ENCODE assay signal across 9 mouse cellular contexts in genomic region chrX:57674955-57675354, GRCm38 (mm10).
DNase-seq lines count a peak whose midpoint lies in the region; ATAC-seq lines count a peak whose summit lies in the region.
"Had no signal": no experiment of that assay in that cellular context is flagged by ENCODE, and none has a peak within 500 bp of the region (broad histone marks: within the 10 kb centered on the region; RNA-seq: fewer than 3 reads in every experiment).

No protein-coding gene starts in this region.

- H3K4me1 ChIP-seq in midbrain, embryonic 11.5 days (ENCODE audit: control insufficient read depth, insufficient read depth, low read length), result no peaks in the 10 kb centered on the region
- H3K4me1 ChIP-seq in midbrain, embryonic 15.5 days, result no peaks in the 10 kb centered on the region
- H3K4me1 ChIP-seq in hindbrain, embryonic 14.5 days (replicated peaks; ENCODE audit: control insufficient read depth, insufficient read depth, low read length), result no peaks in the 10 kb centered on the region
- no peaks in the 10 kb centered on the region for H3K4me1 ChIP-seq in neural tube, embryonic 11.5 days (ENCODE audit: control insufficient read depth, insufficient read depth, low read length)
- H3K4me1 ChIP-seq: neural tube, embryonic 12.5 days had no signal

- H3K4me2 ChIP-seq in midbrain, embryonic 11.5 days, result no peak overlapping the region
- H3K4me2 ChIP-seq in midbrain, embryonic 15.5 days, result no peak overlapping the region
- no peak overlapping the region for H3K4me2 ChIP-seq in hindbrain, embryonic 14.5 days (replicated peaks)
- no peak overlapping the region for H3K4me2 ChIP-seq in neural tube, embryonic 11.5 days (ENCODE audit: low read depth)
- H3K4me2 ChIP-seq: neural tube, embryonic 12.5 days had no signal

- 18% methylated on average over 6 of the region's 6 CpGs for WGBS in midbrain, embryonic 11.5 days
- 27% methylated on average over 6 of the region's 6 CpGs for WGBS in midbrain, embryonic 15.5 days
- 22% methylated on average over 6 of the region's 6 CpGs for WGBS in hindbrain, embryonic 14.5 days
- WGBS in neural tube, embryonic 11.5 days, result 18% methylated on average over 6 of the region's 6 CpGs

- no peaks in the 10 kb centered on the region for H3K9me3 ChIP-seq in midbrain, embryonic 11.5 days (ENCODE audit: control insufficient read depth, low read length)
- H3K9me3 ChIP-seq in midbrain, embryonic 15.5 days, result no peaks in the 10 kb centered on the region
- H3K9me3 ChIP-seq in hindbrain, embryonic 14.5 days (ENCODE audit: control insufficient read depth, low read length), result no peaks in the 10 kb centered on the region
- no peaks in the 10 kb centered on the region for H3K9me3 ChIP-seq in neural tube, embryonic 11.5 days (ENCODE audit: control insufficient read depth, low read length)
- H3K9me3 ChIP-seq: neural tube, embryonic 12.5 days had no signal

- no peaks in the 10 kb centered on the region for H3K27me3 ChIP-seq in midbrain, embryonic 11.5 days (ENCODE audit: control insufficient read depth, insufficient read depth, low read length)
- H3K27me3 ChIP-seq in midbrain, embryonic 15.5 days (replicated peaks), result no peaks in the 10 kb centered on the region
- H3K27me3 ChIP-seq in hindbrain, embryonic 14.5 days (ENCODE audit: control insufficient read depth, insufficient read depth, low read length), result no peaks in the 10 kb centered on the region
- no peaks in the 10 kb centered on the region for H3K27me3 ChIP-seq in neural tube, embryonic 11.5 days (ENCODE audit: control insufficient read depth, insufficient read depth, low read length)
- H3K27me3 ChIP-seq: neural tube, embryonic 12.5 days had no signal

- no peaks in the 10 kb centered on the region for H3K36me3 ChIP-seq in midbrain, embryonic 11.5 days (ENCODE audit: control insufficient read depth, insufficient read depth, low read length)
- H3K36me3 ChIP-seq in midbrain, embryonic 15.5 days (replicated peaks), result no peaks in the 10 kb centered on the region
- H3K36me3 ChIP-seq in hindbrain, embryonic 14.5 days (replicated peaks; ENCODE audit: control insufficient read depth, insufficient read depth), result no peaks in the 10 kb centered on the region
- H3K36me3 ChIP-seq in neural tube, embryonic 11.5 days (ENCODE audit: control insufficient read depth, insufficient read depth, low read length), result no peaks in the 10 kb centered on the region
- H3K36me3 ChIP-seq: neural tube, embryonic 12.5 days had no signal

- peak; percentile 5 for DNase-seq in cerebellum, adult 8-10 months
- no peak for DNase-seq in midbrain, embryonic 11.5 days (ENCODE audit: low spot score, missing footprints)
- DNase-seq in c-Kit-positive CD71-negative TER-119-negative erythroid progenitor cells, embryonic 14.5 days (ENCODE audit: low read depth), result peak; percentile 6
- peak; percentile 37 for DNase-seq in hindbrain, embryonic 14.5 days (ENCODE audit: low spot score)
- DNase-seq in neural tube, embryonic 11.5 days (ENCODE audit: low spot score), result peak; percentile 60
- DNase-seq in right cerebral cortex, postnatal 25 days, result no peak

- H3K27ac ChIP-seq in midbrain, embryonic 11.5 days (ENCODE audit: low read depth, low read length), result no peak overlapping the region
- no peak overlapping the region for H3K27ac ChIP-seq in midbrain, embryonic 15.5 days
- no peak overlapping the region for H3K27ac ChIP-seq in hindbrain, embryonic 14.5 days
- no peak overlapping the region for H3K27ac ChIP-seq in neural tube, embryonic 11.5 days (ENCODE audit: low read depth, low read length)
- H3K27ac ChIP-seq: neural tube, embryonic 12.5 days had no signal

- no peak for ATAC-seq in cerebellum, adult (ENCODE audit: insufficient number of reproducible peaks, low FRiP score, low TSS enrichment)
- ATAC-seq in midbrain, embryonic 11.5 days (ENCODE audit: low FRiP score), result peak; percentile 35; the same call in 1 of the 2 replicates
- ATAC-seq in midbrain, embryonic 15.5 days (replicated peaks), result no peak
- no peak for ATAC-seq in hindbrain, embryonic 14.5 days (ENCODE audit: low FRiP score)
- ATAC-seq in neural tube, embryonic 11.5 days (ENCODE audit: insufficient read depth, low FRiP score, low TSS enrichment), result no peak

- H3K4me3 ChIP-seq in midbrain, embryonic 11.5 days (ENCODE audit: low read depth, low read length), result no peak overlapping the region
- H3K4me3 ChIP-seq in midbrain, embryonic 15.5 days, result no peak overlapping the region
- no peak overlapping the region for H3K4me3 ChIP-seq in hindbrain, embryonic 14.5 days (replicated peaks; ENCODE audit: low read length)
- H3K4me3 ChIP-seq in neural tube, embryonic 11.5 days (ENCODE audit: low read depth, low read length), result no peak overlapping the region
- H3K4me3 ChIP-seq: neural tube, embryonic 12.5 days had no signal

- no peak overlapping the region for H3K9ac ChIP-seq in midbrain, embryonic 11.5 days (ENCODE audit: low read length)
- no peak overlapping the region for H3K9ac ChIP-seq in midbrain, embryonic 15.5 days
- H3K9ac ChIP-seq in hindbrain, embryonic 14.5 days, result no peak overlapping the region
- no peak overlapping the region for H3K9ac ChIP-seq in neural tube, embryonic 11.5 days (ENCODE audit: low read length)
- H3K9ac ChIP-seq: neural tube, embryonic 12.5 days had no signal

Comparison
In these comparisons a context has a peak if more than half of its experiments do, and no peak if none do; other contexts are left out.
1. DNase-seq: peak in cerebellum, adult 8-10 months (single experiment), c-Kit-positive CD71-negative TER-119-negative erythroid progenitor cells, embryonic 14.5 days (single experiment), hindbrain, embryonic 14.5 days (single experiment) and neural tube, embryonic 11.5 days (single experiment); none in midbrain, embryonic 11.5 days (single experiment) and right cerebral cortex, postnatal 25 days (single experiment).